Mouse (Mus musculus) gastrocnemius, adult 18-20 months (tissue): Measurements from ENCODE around the gene Rcn3. TPM values are rescaled to one million over a fixed set of nuclear protein-coding genes. Genes with fewer than 3 reads are reported as not detected.
"Not testable (repeated sequence)": the region's sequence is repeated elsewhere in the genome, so short reads cannot be mapped to it uniquely, and the experiment has no call there.

Experiments
- DNase-seq: peaks from one replicate; pipeline ENCODE4 v3.0.0; 2021; ENCODE audit warnings: low spot score
- long read RNA-seq, 2 experiments: library from polyadenylated mRNA; stranded (forward); transcript quantifications; one replicate each; pipeline ENCODE4 v2.0.0; 2021
- total RNA-seq, 2 experiments: library from RNA; stranded (reverse); gene quantifications; 2 replicates each; pipeline ENCODE4 v1.2.3; 2021

Rcn3 gene
- 10 to 100 TPM in 1 of 2 experiments, 1 to 10 TPM in 1; 8.0 to 12.5 TPM for total RNA-seq
- long read RNA-seq, experiment 1, transcript Rcn3-201 (7 exons, 1,462 nt) = major isoform, 7 of 19 reads
- long read RNA-seq, experiment 1, partial matches to known transcripts = 1 of 19 reads
- long read RNA-seq, experiment 1, other reads (novel, unspliced or antisense) = 7 of 19 reads
- long read RNA-seq, experiment 2, partial matches to known transcripts = 2 of 10 reads
- long read RNA-seq, experiment 2, other reads (novel, unspliced or antisense) = 5 of 10 reads

DNA sequence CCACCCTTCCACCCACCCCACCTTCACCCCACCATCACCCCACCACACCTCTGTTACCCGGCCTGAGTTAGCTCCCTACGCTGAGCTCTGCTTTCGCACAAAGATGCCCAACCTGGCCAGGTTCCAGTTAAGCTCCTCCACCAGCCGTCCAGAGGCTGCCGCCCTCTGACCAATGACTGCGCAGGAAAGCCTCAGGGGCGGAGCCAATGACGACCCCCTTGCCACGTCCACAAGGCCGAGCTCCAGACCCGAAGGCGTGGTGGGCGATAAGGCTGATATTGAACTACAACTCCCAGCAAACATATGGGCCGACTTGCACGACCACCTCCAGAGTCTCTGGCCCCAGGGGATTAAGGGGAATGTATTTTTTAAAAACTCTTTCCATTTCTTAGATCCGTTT is at the start of gene Rcn3:
Gene Rcn3, minus strand, starts transcription at position 174 of the 400 bp plus-strand sequence.
- peak; percentile 84 for DNase-seq

GRCm38 (mm10) chr7:45141319-45141718 is 49.3 kb upstream of the Rcn3 start:
- no peak for DNase-seq

GRCm38 (mm10) chr7:45139904-45140723 is 48.1 kb upstream of the Rcn3 start:
- DNase-seq = no peak

DNA sequence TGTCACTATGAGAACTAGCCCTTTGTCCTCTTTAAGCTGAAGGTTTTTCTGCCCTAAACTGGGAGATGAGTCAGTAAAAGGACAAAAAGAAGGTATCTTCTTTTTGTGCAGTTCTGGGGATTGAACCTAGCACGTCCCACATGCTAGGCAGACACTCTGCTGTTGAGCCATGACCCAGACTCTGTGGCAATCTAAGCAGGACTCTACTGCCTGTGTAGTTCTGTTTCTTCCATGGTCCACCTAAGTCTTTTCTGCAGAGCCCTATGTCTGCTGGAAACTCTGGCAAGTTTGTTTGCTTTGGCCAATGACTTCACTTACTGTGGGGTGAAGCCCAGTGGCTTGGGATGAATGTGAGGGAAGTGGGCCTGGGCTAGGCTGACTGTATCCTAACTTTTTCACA is 46.4 kb upstream of the Rcn3 start:
- no peak for DNase-seq

GRCm38 (mm10) chr7:45137171-45138006 is 45.4 kb upstream of the Rcn3 start:
- DNase-seq = no peak

DNA sequence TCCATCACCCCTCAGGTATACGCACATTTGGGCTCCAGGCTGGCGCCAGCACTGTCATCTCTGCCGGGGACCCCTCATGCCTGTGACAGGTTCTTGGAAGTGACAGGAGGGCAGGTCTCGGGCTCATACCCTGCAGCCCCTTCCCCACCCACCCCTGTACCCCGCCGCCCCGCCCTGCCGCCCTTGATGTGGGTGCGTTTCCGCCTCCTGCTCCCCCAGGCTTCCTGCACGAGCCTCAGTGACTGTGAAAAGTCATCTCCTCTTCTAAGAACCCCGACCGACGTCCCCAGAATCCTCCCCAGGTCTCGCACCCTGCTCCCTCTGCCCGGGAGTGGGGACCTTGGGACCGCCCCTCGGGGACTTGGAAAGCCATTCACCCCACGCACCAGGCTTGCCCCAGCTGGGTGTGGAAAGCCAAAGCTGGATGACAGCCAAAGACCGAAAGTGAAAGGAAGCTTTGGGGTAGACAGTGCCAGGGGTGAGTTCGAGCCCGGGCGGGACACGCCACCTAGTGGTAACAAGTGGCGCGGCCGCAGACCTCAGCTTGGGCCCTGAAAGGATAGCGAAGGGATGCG is 44.1 kb upstream of the Rcn3 start, which contains the start of the genes Gm45713 and Flt3l:
Gene Gm45713, minus strand, starts transcription at position 239 of the 575 bp plus-strand sequence.
Gene Flt3l, minus strand, starts transcription at position 440 of the 575 bp plus-strand sequence.
- DNase-seq = peak; percentile 96

DNA sequence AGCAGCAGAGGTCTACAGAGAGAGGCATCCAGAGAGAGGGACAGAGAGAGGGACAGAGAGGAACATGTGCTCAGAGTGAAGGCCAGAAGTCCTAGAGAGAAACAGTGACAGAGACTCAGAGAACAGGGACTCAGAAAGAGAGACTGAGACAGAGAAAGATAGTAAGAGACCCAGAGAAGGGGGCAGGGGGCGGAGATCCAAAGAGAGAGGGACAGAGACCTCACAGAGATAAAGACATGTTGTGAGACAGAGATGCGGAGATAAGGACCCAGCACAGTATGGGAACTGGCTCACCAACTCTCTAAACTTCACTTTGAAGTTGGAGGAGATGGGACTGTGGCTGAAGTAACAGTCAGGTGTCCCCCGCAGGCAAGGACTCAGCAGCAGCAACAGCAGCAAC is 43.3 kb upstream of the Rcn3 start:
- no peak for DNase-seq

GRCm38 (mm10) chr7:45134544-45135026 is 42.6 kb upstream of the Rcn3 start:
- no peak for DNase-seq

DNA sequence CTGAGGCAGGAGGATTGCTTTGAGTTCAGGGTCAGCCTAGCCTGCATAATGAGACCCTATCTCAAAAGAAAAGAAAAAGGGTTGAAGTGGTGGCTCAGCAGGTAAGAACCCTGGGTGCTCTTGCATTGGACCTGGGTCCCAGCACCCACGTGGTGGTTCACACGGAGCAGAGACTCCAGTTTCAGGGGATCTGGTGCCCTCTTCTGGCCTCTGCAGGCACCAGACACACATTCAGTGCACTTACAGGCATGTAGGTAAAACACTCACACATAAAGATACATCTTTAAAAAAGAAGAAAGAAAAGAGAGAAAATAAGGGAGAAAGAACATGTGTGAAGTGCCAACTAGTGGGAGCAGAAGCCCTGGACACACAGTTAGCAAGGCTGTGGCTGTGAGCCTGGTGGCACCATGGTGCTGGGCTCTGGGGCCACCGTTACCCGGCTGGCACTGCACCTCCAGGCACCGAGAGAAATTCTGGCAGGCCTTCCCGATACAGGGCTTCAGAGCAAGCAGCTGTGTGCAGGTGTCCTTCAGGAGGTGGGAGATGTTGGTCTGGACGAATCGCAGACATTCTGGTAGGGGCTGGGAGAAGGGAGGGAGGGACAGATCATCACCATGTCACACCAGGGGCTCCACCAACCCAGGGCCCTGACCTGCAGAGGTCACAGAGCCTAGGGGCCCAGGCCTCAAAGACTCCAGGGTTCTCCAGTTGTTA is 41.6 kb upstream of the Rcn3 start:
- no peak for DNase-seq

DNA sequence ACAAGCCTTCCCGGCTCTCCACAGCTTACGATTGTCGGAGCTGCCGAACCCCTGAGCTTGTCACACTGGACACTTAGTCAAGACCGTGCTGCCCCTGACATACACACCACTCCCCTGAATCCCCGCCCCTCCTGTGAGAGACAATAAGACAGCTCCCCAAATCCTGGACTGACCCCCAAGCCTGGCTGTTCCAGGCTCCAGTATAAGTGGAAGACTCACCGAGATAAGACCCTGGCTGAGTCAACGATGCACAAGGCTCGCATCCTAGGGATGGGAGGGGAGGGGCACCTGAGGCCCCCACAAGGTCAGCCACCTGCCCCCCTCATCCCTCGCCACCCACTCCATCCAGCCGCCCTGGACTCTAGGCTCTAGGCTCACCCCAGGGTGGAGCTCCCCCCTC is 39.8 kb upstream of the Rcn3 start:
- no peak for DNase-seq

DNA sequence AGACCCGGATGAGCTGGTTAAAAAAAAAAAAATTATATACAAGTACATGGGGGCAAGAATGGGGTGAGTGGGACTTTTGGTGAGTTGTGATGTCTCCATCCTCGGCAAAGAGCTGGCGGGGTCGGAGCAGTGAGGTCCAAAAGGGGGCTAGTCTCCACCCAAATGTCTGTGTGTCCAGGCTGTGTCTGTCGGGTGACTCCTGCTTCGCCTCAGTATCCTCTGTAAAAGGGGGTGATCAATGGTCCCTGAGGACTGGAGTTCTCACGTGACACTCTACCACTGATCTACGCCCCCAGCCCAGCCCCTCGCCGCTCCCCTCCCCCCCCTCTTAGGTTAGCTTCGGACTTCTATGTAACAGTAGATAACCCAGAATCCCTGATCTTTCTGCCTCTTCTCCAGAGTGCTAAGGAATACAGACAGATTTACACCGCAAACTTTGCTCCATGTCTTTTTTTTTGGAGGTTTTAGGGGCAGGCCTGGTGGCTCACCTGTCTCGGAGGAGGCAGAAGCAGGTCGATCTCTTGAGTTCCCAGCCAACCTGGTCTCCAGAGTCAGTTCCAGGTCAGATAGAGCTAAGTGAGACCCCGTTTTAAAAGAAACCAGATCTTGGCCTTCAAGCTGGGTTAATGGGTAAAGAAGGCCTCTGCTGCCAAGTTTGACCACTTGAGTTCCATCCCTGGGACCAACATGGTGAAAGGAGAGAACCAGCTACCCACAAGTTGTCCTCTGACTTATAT is 37.9 kb upstream of the Rcn3 start:
- no peak for DNase-seq

- peak; percentile 51 for DNase-seq
These were observed 37.3 kb upstream of the Rcn3 start for GRCm38 (mm10) chr7:45129318-45129717.

DNA sequence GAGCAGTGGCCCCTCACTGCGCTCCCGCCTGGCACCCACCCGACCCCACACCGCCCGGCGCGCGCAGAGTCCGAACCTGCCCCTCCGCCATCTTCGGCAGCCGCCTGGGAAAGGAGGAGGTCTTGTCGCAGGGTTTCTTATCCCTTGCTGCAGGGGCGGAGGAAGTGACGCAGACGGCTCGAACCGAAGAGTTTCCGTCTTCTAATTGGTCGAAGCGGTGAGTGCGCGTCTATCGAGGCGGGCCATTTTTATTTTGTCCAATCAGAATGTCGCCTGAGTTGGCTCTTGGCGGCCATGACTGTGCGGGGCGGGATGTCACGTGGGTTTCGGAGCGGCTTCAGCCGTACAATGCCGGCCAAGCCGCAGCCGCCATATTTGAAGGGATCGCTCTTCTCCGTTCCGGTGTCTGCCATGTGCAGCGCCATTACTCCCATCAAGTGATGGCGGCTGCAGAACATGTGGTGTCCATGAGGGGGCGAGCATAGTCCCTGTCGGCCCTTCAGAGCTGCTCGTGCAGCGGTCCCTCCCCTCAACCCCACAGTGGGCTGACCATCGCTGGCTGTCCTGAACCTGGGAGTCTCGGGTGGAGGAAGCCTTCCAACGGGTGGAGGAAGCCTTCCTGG is 36.7 kb upstream of the Rcn3 start, which contains the start of gene Rpl13a:
Gene Rpl13a, minus strand, starts transcription at position 138 of the 623 bp plus-strand sequence.
- peak; percentile 99 for DNase-seq

DNA sequence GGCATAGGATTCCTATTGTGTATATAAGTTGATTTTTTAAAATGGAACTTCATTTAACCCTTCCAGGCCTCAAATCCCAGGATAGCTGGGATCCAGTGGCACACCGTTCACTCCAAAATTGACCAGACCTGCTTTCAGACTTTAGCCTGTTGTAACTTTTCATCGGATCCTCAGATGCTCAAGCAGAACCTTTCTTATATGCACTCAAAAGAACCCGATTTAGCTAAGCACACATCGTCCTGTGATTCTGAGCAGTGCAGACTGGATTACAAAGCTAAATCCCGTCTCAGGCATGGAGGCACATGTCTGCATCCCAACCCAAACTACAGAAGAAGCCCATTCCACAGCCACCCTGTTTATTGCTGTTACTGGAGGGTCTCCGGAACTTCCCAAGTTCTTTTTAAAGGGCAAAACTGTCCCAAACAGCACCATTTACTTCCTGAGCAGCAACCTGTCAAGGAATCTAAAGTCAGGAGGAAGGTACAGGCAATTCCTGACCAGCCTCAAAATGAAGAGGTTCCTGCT is 35.7 kb upstream of the Rcn3 start:
- DNase-seq = no peak

DNA sequence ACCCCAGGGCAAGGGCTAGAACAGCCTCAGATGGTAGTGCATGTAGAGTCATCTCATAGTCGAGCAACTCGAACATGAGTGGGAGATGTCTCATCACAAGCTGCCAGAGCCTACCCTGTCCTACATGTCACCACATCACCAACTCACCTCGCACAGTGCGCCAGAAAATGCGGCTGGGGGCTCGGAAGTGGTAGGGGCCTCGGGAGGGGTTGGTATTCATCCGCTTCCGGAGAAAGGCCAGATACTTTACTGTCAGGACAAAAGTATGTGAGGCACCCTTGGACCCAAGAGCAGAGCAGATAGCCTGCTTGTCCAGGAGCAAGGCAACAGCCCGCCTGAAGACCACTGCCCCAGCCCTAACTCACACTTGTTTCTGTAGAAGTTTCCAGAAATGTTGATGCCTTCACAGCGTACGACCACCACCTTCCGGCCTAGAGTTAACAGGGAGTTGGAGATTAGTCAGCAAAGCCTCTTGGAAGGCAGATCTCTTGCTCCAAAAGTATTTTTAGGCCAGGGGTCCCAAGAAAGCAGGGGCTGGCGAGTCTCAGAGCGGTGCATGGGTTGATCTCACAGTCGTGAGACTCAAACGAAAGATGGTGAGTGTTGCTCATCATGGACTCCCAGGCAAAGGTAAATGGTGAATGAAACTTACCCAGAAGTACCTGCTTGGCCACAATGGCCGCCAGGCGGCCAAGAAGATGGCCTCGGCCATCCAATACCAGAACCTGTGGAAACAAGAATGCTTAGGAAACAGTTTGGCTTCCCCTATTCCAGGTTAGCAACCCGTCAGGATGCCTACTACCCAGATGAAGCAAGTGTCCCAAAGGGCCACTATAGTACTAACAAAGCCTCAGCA is 35.1 kb upstream of the Rcn3 start:
- DNase-seq = no peak

GRCm38 (mm10) chr7:45126147-45126843 is 34.3 kb upstream of the Rcn3 start:
- no peak for DNase-seq

GRCm38 (mm10) chr7:45125649-45126048 is 33.6 kb upstream of the Rcn3 start:
- not testable (repeated sequence) for DNase-seq
